Mouse (Mus musculus) B cell, adult 2 months (primary cell): ENCODE data around the gene Nup98.

Experiments
- DNase-seq, 2 experiments: peaks; one replicate each; pipeline ENCODE4 v3.0.0; 2022

Nup98 gene

DNA sequence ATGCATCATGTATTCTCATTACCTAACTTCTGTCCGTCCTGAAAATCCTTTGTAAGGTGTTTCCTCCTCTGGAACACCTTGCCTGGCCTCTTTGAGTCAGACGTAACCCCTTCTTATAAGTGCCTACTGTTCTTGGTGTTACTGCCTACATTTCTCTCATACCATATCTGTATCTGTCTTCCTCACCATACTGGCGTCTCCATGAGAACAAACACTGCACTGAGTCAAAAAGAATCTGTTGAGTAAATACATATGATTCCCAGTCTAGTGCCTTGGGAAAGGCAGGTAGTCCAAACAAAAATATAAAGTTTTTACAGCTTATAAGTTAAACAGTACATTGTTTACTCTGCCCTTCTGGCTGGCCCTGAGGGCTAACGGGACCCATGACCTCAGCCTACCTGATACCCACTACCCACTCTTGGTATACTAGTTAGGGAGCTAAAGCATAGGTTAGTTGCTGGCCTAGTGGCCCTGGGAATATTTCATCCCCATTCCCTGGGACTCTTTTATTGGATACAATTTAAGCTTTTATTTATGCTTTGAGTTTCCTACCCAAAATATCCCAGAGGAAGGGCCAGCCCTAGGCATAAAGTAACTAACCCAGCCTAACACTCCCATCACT, 18.2 kb upstream of the Nup98 start:
- DNase-seq: no peak

DNA sequence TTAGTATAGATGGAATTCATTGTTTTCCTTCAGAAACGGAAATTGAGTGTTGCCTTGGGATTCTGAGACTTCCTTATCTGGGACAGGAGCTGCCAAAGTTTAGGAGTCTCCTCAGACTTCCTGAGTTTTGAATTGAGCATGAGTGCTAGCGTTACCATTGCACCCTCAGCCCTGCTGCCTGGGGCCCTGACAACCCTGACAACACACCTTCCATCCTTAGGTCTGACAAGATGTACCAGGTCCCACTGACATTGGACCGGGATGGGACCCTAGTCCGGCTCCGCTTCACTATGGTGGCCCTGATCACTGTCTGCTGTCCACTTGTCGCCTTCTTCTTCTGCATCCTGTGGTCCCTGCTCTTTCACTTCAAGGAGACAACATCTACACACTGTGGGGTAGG, 16.1 kb upstream of the Nup98 start:
- no peak for DNase-seq

DNA sequence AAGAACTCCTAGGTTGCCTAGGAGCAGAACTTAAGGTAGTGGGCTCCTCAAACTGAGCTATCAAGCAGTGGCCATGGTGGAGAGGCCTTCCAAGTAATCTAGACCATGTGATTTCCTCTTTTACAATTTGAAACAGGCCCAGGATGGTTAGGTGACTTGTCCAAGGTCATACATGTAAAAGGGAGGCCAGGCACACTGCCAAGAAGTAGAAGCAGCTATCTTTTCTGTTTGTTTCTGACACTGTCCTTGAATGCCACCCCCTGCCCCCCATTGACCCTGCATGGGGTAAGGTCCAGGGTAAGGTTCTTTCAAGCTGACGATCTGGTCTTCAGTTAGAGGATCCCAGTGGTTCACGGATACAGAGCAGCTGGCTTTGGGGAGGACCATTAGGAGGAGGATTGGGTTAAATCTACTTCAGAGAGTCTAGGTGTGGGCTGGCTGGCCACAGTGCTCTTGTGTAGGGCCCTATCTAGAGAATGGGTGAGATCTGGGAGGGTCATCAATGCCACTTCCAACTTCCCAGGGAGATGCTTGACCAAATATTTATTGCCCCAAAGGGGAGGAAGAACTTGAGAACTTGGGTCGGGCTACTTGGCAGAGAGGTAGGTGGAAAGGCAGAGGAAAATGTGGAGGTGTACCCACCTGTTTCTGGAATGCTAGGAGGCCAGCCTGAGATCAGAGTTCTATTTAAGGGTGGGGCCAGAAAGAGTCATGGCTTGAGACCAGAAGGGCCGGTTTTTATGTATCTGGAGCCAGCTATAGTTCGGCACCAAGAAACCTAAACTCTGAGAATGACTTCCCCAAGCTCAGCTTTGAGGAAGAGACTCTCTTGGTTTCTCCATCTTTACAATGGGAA, 14.1 kb upstream of the Nup98 start:
- DNase-seq: no peak

DNA sequence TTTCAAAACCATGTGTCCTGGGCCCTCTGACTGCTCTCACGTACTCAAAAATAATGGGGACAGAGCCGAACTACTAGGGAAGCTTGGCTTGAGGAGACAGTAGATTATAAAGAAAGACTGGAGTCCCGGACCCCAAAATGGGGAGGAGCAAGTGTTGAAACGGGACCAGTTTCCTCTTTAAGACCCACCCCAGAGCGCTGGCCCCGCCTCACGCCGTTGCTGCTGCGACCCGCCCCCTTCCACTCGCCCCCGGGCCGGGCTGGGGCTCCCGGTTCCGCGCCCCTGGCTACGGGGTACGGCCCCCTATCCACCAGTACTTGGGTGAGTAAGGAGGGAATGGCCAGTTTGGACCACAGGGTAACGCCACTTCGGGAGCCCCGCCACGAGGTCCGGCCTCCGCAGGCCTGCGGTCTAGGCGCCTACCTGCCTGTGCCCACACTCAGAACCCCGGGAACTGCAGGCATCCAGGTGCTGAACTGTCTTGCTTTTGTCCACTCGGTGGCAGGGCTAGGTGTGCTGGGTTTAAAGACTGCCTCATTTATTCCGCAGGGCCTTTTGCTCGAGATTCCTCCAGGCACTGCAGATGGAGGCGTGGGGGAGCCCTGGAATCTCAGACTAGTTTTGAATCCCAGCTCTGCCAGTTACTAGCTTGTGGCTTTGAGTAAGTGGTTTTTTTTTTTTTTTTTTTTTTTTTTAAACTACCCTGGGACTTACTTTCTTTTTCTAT, 13.0 kb upstream of the Nup98 start:
- peak; percentile 63 to 65 for DNase-seq

DNA sequence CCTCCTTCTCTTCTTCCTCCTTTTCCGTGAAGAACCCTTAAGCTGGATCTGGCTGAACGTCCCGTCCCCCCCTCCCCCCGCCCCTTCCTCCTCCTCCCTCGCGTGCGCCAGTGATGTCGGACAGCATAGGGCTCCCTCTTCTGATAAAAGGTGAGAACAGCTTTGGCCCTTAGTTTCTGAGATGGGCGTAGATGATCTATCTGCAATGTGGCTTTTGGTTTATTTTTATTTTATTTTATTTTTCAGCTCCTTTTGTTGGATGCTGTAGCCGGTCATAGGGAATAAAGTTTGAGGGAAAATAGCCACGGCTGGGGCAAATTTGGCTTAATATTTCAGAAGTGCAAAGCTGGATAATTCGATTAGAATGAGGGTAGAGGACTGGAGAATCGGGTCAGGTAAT, 12.4 kb upstream of the Nup98 start:
- peak; percentile 50 for DNase-seq

DNA sequence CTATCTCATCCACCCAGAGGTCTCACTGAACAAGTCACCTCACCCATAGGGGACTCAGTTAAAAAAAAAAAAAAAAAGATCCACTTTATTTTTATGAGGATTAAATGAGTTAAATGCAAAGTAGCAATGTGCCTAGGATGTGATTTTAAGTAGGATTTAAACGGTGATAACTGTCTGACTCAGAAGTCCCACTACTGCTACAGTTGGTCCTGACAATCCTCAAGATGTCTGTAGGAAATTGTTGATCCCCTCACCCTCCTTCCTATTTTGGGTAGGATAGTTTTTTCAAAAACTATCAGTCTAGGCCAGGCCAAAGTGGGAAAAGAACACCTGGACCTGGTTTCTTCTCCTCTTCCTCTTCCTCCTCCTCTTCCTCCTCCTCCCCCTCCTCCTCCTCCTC, 11.9 kb upstream of the Nup98 start:
- no peak for DNase-seq

DNA sequence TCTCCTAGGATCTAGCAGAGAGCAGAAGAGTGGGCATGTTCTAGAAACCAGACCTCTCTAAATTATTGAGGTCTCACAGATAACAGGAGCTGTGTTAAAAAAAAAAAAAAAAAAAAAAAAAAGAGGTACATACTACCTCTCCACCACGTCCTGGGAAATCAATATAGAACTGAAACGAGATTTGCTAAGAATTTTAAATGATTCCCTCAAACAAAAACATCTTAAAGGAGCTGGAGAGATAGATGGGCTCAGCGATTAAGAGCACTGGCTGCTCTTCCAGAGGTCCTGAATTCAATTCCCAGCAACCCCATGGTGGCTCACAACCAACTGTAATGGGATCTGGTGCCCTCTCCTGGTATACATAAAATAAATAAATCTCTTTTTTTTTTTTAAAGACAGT, 1.1 kb upstream of the Nup98 start:
- DNase-seq: peak; percentile 19 to 20

DNA sequence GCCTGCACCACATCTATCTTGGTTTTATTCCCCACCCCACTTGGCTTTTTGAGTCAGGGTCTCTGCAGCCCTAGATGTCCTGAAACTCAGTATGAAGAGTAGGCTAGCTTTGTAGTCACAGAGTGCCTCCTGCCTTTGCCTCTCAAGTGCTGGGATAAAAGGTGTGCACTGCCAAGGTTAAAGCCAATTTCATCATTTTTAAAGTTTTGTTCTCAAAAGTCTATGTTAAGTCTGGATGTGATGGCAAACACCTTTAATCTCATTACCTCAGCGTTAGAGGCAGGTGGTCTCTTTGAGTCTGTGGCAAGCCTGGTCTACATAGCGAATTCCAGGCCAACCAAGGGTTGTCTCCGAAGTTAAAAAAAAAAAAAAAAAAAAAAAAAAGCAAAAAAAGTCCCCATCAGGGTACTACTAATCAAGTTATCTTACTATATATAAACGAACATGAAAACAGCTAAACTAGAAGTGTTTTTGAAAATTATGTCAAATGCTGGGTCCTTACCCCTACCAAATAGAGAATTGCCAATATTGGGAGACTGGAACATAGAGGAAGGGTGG, 1.1 kb downstream of the Nup98 start:
- DNase-seq: no peak

DNA sequence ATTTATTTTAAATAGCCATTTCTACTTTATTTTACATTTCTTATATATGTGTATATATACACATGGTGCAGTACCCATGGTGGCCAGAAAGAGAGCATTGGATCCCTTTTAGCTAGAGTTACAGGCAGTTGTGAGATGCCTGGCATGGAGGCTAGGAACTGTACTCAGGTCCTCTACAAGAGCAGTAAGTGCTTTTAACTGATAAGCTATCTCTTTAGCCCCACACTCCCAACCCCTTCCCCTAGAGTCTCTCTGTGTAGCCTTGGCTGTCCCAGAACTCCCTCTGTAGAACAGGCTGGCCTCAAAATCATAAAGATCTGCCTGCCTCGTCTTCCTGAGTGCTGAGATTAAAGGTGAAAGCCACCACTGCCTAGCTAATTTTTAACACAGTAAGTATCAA, 4.3 kb downstream of the Nup98 start:
- DNase-seq: peak; percentile 20 to 22

DNA sequence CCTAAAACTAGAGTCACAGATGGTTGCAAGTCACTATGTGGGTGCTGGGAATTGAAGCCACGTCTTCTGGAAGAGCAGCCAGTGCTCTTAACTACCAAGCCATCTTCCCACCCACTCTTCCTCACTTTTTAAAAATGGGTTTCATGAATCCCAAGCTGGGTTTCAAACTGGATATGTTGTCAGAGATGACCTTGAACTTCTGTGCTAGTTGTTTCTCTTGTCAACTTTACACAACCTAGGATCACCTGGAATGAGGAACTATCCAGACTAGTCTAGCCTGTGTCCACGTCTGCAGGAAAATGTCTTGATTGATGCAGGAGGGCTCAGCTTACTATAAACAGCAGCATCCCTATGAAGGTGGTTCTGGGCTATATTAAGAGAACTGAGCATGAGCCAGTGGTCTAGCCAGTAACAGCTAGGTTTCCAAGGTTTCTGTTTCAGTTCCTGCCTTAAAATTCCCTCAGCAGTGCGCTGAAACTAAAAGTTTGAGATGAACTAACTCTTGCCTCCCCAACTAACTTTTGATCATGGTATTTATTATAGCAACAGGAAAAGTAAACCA, 5.6 kb downstream of the Nup98 start:
- DNase-seq: no peak

DNA sequence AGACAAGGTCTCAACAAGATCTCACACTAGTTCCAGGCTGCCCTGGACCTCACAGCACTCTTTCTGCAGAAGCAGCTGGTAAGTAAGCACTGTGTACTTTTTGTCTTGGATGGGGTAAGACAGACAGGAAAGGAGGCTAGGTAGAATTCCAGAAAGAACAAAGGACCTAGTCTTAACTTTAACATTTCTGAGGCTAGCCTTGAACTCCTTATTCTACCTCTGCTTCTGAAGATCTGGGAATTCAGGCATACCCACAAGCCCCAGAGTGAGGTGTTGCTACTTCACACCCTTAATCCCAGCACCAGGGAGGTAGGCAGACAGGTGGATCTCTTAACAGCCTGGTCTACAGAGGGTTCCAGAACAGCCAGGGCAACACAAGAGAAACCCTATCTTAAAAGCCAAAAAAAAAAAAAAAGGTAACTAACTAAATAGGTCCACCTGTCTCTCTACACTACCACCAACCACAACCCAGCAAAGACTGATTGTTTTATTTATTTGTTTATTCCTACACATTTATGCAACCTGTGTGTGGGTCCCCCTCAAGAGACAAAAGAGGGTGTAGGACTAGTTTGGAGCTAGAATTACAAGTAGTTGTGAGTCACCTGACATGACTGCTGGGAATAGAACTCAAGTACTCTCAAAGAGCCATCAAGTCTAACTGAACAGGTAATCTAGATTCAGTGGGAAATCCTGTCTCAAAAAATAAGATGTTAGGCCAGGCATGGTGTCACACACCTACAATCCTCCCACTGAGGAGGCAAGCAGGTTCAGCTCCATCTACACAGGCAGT, 8.8 kb downstream of the Nup98 start:
- DNase-seq: no peak

DNA sequence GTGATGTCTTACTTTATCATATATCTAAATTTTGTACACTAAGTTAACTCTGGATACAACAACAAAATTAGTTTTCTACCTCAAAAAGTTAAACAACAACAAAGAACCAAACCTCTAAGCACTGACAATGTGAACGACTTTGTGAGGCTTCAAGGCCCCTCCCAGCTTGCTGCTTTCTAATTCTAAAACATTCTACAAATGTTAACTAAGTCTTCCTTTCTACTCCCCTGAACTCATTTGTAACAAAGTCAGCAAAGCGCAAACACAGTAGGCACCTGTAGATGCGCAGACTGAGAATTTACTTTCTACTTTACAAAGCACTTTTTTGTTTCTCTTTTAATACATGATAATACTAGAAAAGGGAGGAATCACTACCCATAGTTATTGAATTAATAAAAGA, 9.4 kb downstream of the Nup98 start:
- DNase-seq: no peak

DNA sequence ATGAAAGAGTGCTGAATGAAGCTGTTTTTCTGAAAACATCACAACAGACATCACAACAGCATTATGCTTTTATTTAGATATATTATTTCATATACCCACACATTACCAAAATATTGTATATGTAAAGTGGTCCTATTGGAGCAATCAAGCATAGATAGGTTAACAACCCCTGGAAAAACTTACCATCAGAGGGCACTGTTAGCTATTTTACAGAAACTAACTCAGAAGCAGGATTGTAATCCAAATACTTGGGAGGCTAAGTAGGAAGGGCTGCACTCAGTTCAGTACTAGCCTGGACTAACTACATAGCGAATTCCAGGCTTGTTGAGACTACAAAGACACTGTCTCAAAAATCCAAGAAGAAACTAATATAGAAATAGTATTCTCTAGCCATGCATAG, 17.6 kb downstream of the Nup98 start:
- DNase-seq: no peak

DNA sequence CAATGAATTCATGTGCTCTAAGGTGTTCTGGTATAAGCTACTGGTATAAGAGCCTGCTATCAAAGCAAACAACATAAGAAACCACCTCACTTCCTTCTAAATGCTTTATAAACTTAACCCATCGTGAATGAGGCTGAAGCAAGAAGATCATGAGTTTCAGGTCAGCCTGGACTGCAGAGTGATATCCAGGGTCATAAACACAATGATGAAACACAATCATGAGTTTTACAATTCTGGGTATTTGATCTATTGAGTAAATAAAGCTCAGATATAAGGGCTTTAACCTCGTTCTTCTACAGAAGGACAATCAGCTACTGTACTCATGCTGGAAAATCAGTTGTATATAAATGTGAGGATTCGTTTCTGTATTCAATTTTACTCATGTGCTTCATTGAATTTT, 26.1 kb downstream of the Nup98 start:
- DNase-seq: no peak

DNA sequence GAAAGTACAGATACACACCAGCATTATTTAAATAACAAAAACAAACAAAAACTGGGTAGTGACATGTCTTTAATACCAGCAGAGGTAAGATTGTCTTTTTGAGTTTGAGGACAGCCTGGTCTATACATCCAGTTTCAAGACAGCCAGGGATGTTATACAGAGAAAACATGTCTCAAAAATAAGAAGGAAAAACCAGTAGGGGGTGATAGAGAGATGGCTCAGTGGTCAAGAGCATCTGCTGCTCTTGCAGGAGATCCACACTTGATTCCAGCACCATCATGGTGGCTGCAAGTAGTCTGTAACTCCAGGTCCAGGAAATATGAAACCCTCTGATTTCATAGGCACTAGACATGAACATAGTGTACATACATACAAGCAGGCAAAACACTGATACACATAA, 39.7 kb downstream of the Nup98 start:
- no peak for DNase-seq

DNA sequence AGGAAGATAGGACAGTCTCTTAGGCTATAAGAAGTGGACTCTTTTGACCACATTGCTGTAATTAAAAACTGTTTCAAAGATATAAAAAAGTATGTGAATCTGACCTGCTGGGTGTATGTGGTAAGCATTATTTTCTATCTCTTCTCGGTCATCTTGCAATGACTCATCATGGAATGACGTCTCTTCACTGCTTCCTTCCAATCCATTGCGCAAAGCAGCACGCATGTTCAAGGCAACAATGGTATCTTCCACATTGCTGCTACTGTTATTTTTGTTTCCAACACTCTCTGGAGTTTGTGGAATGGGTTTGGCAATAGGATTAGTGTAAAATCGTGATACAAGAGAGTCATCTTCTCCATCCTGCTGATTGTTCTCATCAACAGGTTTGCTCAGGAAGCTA, 56.3 kb downstream of the Nup98 start:
- no peak for DNase-seq

DNA sequence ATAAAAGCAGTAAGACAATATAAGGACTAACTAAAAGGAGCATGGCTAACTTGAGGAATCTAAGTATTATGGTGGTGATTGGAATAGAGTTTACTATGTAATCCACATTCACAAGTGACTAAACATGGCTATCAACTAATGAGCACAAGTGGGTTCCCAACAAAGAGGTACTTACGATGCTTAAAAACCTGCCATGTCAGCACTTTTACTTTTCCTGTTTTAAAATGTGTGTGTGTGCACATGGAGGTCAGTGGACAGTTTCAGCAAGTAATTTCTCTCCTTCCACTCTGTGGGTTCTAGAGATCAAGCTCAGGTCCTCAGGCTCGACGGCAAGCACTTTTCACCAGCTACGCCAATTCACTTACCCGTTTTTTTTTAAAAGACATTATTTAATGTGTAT, 72.1 kb downstream of the Nup98 start:
- no peak for DNase-seq

DNA sequence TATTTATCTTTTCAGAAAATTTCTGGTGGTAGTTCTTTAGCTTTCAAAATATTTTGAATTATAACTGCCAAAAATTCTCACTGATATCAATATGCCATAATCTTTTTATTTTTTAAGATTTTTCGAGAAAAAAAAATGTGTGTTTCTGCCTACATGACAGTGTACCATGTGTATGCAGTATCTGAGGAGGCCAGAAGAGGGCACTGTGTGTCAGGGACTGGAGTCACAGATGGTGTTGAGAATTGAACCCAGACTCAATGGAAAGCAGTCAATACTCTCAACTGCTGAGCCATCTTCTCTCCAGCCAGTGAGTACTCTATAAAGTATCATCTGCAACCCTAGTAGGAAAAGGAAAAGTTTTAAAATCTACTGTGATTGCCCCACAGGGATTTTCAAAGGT, 72.5 kb downstream of the Nup98 start:
- peak; percentile 61 to 62 for DNase-seq

DNA sequence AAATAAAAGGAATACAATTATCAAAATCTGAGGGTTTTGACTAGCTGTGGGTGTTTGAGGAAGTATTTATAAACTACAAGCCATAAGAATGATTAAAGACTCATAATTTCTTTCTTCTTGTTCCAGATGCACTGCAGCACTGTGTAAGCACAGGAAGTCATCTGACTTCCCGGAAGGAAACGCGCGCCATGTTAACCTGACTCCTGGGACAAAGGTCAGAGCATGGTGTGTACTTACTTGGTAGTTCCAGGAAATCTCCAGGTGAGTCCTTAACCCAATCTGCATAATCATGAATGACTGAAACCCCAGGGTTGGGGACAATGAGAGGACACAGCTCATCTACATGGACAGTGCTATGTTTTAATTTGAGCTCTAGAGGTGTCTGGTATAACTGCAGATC, 77.6 kb downstream of the Nup98 start:
- DNase-seq: no peak

DNA sequence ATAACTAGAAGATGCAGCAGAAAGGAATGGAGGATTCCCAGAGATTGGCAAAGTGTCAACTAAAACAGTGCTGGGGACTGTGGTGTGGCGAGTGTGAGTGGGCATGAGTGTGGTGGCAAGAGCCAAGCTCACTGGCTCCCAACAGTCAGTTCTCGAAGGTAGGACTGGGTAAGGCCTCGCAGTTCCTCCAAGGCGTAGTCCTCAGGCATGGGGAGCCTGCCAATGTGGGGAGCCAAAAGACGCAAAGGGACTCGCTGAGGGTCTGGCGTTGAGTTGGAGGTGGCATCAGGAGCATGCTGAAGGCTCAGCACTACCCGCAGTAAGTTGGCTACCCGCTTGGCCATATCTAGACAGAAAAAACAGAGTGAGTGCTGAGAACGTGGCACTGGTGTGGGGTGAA, 89.7 kb downstream of the Nup98 start:
- DNase-seq: no peak

DNA sequence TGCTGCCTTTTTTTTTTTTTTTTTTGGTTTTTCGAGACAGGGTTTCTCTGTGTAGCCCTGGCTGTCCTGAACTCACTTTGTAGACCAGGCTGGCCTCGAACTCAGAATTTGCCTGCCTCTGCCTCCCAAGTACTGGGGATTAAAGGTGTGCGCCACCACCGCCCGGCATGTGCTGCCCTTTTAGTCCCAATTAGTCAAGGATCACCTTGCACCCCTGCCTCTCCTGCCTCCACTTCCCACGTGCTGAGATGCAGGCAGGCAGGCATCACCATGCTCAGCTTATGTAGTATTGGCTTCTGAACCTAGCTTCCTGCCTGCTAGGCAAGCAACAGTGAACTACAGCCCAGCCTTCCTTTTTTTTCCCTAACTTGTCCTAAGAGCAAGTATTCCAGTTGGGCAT, 92.6 kb downstream of the Nup98 start:
- DNase-seq: no peak

DNA sequence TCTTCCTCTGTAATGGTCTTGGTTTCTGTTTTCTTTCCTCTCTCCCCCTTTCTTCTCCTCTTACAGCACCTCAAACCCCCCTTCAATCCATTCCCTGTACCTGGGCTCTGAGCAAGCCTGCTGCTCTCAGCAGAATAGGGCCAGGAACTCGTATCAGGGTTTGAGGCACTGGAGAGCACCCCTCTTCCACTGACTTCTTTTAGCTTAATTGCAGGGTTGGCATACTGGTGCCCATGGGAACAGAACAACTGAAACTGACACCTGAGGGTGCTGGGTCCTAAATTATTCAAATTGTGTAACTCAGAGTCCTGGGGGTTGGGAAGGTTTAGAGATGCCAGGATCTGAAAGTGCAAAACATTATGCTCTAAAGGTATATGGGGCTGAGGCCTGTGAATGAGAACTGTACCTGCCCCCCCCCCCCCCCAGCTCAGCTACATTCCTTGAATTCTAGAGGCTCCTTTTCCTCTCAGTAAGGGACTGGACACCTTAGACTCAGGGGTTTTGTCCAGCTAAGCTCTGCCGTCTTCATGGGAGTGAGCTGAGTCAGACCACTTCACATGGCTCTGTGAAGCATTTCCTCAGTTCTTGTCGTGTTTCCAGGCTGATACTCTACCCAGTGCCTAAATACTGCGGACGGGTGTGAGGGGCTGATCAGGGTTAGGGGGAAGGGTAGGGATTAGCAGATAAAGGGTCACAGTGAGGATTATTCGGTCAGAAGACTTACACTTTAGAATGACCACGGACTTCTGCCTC, 93.2 kb downstream of the Nup98 start, which contains the start of gene Chrna10:
TSS of gene Chrna10 (minus strand) at position 250 of the 753 bp plus-strand sequence.
- DNase-seq: no peak
